Mouse (Mus musculus): ENCODE results near the gene Olfr773. TPM values are rescaled to one million over a fixed set of nuclear protein-coding genes. Genes with fewer than 3 reads are reported as not detected.
"Not testable (repeated sequence)": the region's sequence is repeated elsewhere in the genome, so short reads cannot be mapped to it uniquely, and the experiment has no call there.

Gene Olfr773
- polyA plus RNA-seq (2015; fragmentation: Nextera tagmentation; extraction: Ambion mirVana) = not detected in 2 replicates

DNA sequence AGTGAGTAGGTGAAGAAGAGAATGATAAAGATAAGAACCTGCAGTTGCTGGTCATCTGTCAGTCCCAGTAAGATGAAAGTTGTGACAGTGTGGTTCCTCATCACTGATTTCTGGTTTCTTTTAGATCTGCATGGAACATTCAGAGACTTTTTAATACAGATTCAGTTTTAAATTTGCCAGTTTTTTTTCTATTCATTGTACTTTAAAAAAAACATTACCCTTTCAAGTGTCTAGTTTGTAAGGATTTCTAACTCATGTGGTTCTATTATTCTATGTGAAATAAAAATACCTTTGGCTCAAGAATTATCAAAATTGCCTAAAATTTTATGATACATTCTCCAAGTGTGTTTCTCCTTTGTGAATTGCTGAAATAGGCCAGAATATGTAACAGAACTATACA, at the start of gene Olfr773:
Olfr773 (minus strand) TSS at position 101 of the 400 bp plus-strand sequence.
- not testable (repeated sequence) for H3K9ac ChIP-seq; H3K4me2 ChIP-seq; H3K27me3 ChIP-seq; ATAC-seq (replicated peaks; ENCODE audit: low FRiP score); H3K36me3 ChIP-seq; H3K4me1 ChIP-seq; H3K27ac ChIP-seq; H3K9me3 ChIP-seq (replicated peaks); H3K4me3 ChIP-seq (replicated peaks)

DNA sequence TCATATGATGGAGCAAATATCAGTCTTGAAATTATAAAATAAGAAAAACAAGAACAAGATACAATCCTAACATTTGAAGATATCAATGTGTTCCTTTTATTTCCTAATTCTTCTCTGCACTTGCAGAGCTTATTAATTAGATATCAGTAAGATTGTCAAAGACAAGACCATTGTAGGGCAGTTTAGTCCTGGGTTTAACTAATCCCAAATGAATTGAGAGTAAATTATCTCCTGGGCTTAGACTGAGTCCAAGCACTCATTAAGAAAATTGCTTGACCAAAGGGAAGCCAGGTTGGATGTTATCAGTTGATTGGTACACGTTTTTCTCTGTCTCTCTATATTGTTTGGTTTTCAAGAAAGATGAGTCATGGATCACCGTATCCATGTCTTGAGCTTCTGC, 48.7 kb upstream of the Olfr773 start, which contains the start of gene Olfr774:
Olfr774 (plus strand) TSS at position 301 of the 400 bp plus-strand sequence.
- no peaks in the 10 kb centered on the region for H3K4me1 ChIP-seq
- H3K4me3 ChIP-seq (replicated peaks) = no peak within 1 kb of the TSS
- H3K4me2 ChIP-seq = no peak within 1 kb of the TSS
- no peaks in the 10 kb centered on the region for H3K27me3 ChIP-seq
- H3K9ac ChIP-seq = no peak within 1 kb of the TSS
- H3K9me3 ChIP-seq (replicated peaks) = no peaks in the 10 kb centered on the region
- no peak for ATAC-seq (replicated peaks; ENCODE audit: low FRiP score)
- H3K36me3 ChIP-seq = no peaks in the 10 kb centered on the region
- WGBS = 69% methylated on average over 2 of the region's 2 CpGs
- no peak within 1 kb of the TSS for H3K27ac ChIP-seq

DNA sequence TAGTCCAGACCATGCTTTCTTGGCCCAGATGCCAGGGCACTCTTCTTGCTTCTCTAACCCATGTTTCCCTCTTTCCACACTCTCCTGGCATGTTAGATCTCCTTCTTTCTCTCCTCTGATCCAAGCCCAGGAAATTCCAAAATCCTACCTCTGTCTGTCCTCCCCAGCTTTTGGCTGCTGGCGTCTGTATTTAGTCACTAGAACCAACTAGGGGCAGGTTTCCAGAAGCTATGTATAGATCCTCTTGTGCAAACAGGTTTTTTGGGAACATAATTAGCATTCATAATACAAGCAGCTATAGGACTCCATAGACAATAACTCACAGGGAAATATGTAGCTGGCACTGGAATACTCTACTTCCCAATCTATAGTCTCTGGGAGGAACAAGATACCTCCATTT, 43.5 kb upstream of the Olfr773 start:
- Histone ChIP-seq H3K4me1 (no peaks in the 10 kb centered on the region), H3K9me3 (replicated peaks) (no peaks in the 10 kb centered on the region), H3K9ac (no peak overlapping the region), H3K4me3 (replicated peaks) (no peak overlapping the region), H3K27me3 (no peaks in the 10 kb centered on the region), H3K27ac (no peak overlapping the region), H3K4me2 (no peak overlapping the region), H3K36me3 (no peaks in the 10 kb centered on the region)
- ATAC-seq (replicated peaks; ENCODE audit: low FRiP score) = no peak
- WGBS = 89% methylated on average over 1 of the region's 1 CpGs

DNA sequence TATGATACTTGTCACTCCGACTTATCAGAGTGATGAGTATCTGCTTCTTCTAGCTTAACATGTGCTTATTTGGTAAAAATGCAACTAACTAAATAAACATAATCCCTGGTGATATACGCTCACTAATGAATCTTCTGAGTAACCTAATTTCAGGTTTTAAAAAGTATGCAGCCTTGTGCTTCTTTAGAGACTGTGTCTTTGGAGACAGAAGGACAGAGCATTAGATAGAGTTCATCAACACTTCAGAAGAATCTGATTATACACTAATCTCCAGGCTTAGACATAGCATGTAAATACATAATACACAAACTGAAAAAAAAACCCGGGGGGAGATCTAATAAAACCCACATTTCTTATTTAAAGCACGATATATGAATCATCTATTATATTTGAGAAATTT, 9.4 kb downstream of the Olfr773 start, which contains the start of gene Olfr772:
Olfr772 (minus strand) TSS at position 101 of the 400 bp plus-strand sequence.
- ATAC-seq (replicated peaks; ENCODE audit: low FRiP score); H3K4me2 ChIP-seq; H3K9me3 ChIP-seq (replicated peaks); H3K9ac ChIP-seq; H3K27me3 ChIP-seq; H3K4me3 ChIP-seq (replicated peaks); H3K36me3 ChIP-seq; H3K27ac ChIP-seq; H3K4me1 ChIP-seq: not testable (repeated sequence)
- WGBS = 90% methylated on average over 4 of the region's 4 CpGs

DNA sequence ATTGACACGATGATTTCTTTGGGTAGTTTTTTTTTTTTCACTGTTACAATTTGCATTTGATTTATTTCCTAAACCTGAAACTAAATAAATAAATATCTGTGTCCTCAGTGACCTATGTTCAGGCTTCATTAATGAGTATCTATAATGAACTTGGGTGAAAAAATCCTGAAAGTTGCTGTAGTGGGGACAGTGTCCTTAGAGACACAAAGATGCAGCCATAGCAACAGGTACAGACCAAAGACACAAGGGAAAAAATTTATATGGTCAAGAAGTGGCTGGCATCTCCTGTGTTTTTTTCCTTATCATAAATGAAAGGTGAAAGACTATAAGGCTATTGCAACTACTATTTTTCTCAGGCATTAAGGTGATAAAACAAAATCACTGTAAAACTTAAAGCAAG, 22.6 kb downstream of the Olfr773 start, which contains the start of gene Olfr771:
Olfr771 (minus strand) TSS at position 101 of the 400 bp plus-strand sequence.
- no peak within 1 kb of the TSS for H3K9ac ChIP-seq
- WGBS = 80% methylated on average over 1 of the region's 1 CpGs
- H3K27me3 ChIP-seq = no peaks in the 10 kb centered on the region
- no peaks in the 10 kb centered on the region for H3K36me3 ChIP-seq
- no peak for ATAC-seq (replicated peaks; ENCODE audit: low FRiP score)
- H3K27ac ChIP-seq = no peak within 1 kb of the TSS
- no peaks in the 10 kb centered on the region for H3K4me1 ChIP-seq
- H3K4me2 ChIP-seq = no peak within 1 kb of the TSS
- H3K4me3 ChIP-seq (replicated peaks) = no peak within 1 kb of the TSS
- no peaks in the 10 kb centered on the region for H3K9me3 ChIP-seq (replicated peaks)

DNA sequence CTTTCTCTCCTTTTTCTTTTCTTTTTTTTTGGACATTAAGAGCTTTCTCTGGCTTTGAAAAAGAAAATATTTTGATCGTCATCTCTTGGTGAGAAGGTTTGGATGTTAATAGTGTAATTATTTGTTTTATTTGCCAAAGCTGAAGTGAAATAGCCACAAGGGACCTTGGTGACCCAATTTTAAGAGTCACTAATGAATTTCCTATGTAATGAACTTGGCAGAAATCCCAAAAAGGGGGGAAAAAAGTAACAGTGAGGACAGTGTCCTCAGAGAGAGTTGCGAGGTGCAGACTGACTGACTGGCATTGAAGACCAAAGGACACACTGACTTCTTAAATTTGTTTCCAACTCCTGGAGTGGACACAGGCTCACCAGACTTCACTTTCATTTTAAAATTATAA, 48.3 kb downstream of the Olfr773 start, which contains the start of gene Olfr770:
Olfr770 (minus strand) TSS at position 101 of the 400 bp plus-strand sequence.
- no peaks in the 10 kb centered on the region for H3K27me3 ChIP-seq

More for the DNA sequence above, 48.3 kb downstream of the Olfr773 start, which contains the start of gene Olfr770:
- H3K36me3 ChIP-seq = no peaks in the 10 kb centered on the region
- H3K4me1 ChIP-seq = no peaks in the 10 kb centered on the region
- H3K27ac ChIP-seq = no peak within 1 kb of the TSS
- H3K9ac ChIP-seq = no peak within 1 kb of the TSS
- ATAC-seq (replicated peaks; ENCODE audit: low FRiP score) = no peak
- H3K4me2 ChIP-seq = no peak within 1 kb of the TSS
- H3K9me3 ChIP-seq (replicated peaks) = no peaks in the 10 kb centered on the region
- 65% methylated on average over 2 of the region's 2 CpGs for WGBS
- H3K4me3 ChIP-seq (replicated peaks) = no peak within 1 kb of the TSS

Other genes with a start within 250 kb of the Olfr773 start
- gene Mettl7b, start 226.4 kb downstream of the Olfr773 start, polyA plus RNA-seq (2015; fragmentation: Nextera tagmentation; extraction: Ambion mirVana) = 5.6 and 6.4 TPM in 2 replicates
- gene Olfr9, start 198.0 kb downstream of the Olfr773 start, polyA plus RNA-seq (2015; fragmentation: Nextera tagmentation; extraction: Ambion mirVana) = not detected in 2 replicates
- gene Olfr763, start 176.6 kb downstream of the Olfr773 start, polyA plus RNA-seq (2015; fragmentation: Nextera tagmentation; extraction: Ambion mirVana) = not detected in 2 replicates
- gene Olfr764-ps1, start 147.5 kb downstream of the Olfr773 start, polyA plus RNA-seq (2015; fragmentation: Nextera tagmentation; extraction: Ambion mirVana) = not detected in 2 replicates
- not detected in 2 replicates for gene Olfr765, start 137.4 kb downstream of the Olfr773 start, polyA plus RNA-seq (2015; fragmentation: Nextera tagmentation; extraction: Ambion mirVana)
- gene Olfr766-ps1, start 118.4 kb downstream of the Olfr773 start, polyA plus RNA-seq (2015; fragmentation: Nextera tagmentation; extraction: Ambion mirVana) = not detected in 2 replicates
- gene Olfr767, start 104.5 kb downstream of the Olfr773 start, polyA plus RNA-seq (2015; fragmentation: Nextera tagmentation; extraction: Ambion mirVana) = not detected in 2 replicates
- not detected in 2 replicates for gene Olfr768, start 88.0 kb downstream of the Olfr773 start, polyA plus RNA-seq (2015; fragmentation: Nextera tagmentation; extraction: Ambion mirVana)
- gene Olfr769, start 69.6 kb downstream of the Olfr773 start, polyA plus RNA-seq (2015; fragmentation: Nextera tagmentation; extraction: Ambion mirVana) = not detected in 2 replicates
- gene Olfr770, start 48.4 kb downstream of the Olfr773 start, polyA plus RNA-seq (2015; fragmentation: Nextera tagmentation; extraction: Ambion mirVana) = not detected in 2 replicates
- not detected in 2 replicates for gene Olfr771, start 22.7 kb downstream of the Olfr773 start, polyA plus RNA-seq (2015; fragmentation: Nextera tagmentation; extraction: Ambion mirVana)
- not detected in 2 replicates for gene Olfr772, start 9.5 kb downstream of the Olfr773 start, polyA plus RNA-seq (2015; fragmentation: Nextera tagmentation; extraction: Ambion mirVana)
- gene Olfr774, start 48.8 kb upstream of the Olfr773 start, polyA plus RNA-seq (2015; fragmentation: Nextera tagmentation; extraction: Ambion mirVana) = not detected in 2 replicates
- gene Olfr775, start 61.0 kb upstream of the Olfr773 start, polyA plus RNA-seq (2015; fragmentation: Nextera tagmentation; extraction: Ambion mirVana) = not detected in 2 replicates
- not detected in 2 replicates for gene Olfr776, start 71.7 kb upstream of the Olfr773 start, polyA plus RNA-seq (2015; fragmentation: Nextera tagmentation; extraction: Ambion mirVana)
- not detected in 2 replicates for gene Olfr777, start 84.1 kb upstream of the Olfr773 start, polyA plus RNA-seq (2015; fragmentation: Nextera tagmentation; extraction: Ambion mirVana)
- not detected in 2 replicates for gene Olfr780, start 130.7 kb upstream of the Olfr773 start, polyA plus RNA-seq (2015; fragmentation: Nextera tagmentation; extraction: Ambion mirVana)
- not detected in 2 replicates for gene Olfr781, start 141.4 kb upstream of the Olfr773 start, polyA plus RNA-seq (2015; fragmentation: Nextera tagmentation; extraction: Ambion mirVana)
- not detected in 2 replicates for gene Olfr782, start 161.4 kb upstream of the Olfr773 start, polyA plus RNA-seq (2015; fragmentation: Nextera tagmentation; extraction: Ambion mirVana)
- 0.05 TPM in 2 replicates for gene Olfr784, start 196.7 kb upstream of the Olfr773 start, polyA plus RNA-seq (2015; fragmentation: Nextera tagmentation; extraction: Ambion mirVana)
- gene Olfr785, start 218.0 kb upstream of the Olfr773 start, polyA plus RNA-seq (2015; fragmentation: Nextera tagmentation; extraction: Ambion mirVana) = not detected in 2 replicates
- not detected in 2 replicates for gene Olfr786, start 239.9 kb upstream of the Olfr773 start, polyA plus RNA-seq (2015; fragmentation: Nextera tagmentation; extraction: Ambion mirVana)